Mouse (Mus musculus): ENCODE results near the gene Gm3512. TPM values are rescaled to one million over a fixed set of nuclear protein-coding genes. Genes with fewer than 3 reads are reported as not detected.
"Not testable (repeated sequence)": the region's sequence is repeated elsewhere in the genome, so short reads cannot be mapped to it uniquely, and the experiment has no call there.

The Gm3512 gene
- polyA plus RNA-seq (2014; fragmentation: Nextera tagmentation; extraction: Ambion mirVana): 5.2 and 5.6 TPM in 2 replicates

- H3K4me2 ChIP-seq (ENCODE audit: low read depth, low read length); H3K4me3 ChIP-seq (ENCODE audit: low read depth, low read length); H3K27ac ChIP-seq (replicated peaks; ENCODE audit: low read depth, low read length); H3K9me3 ChIP-seq (replicated peaks; ENCODE audit: control insufficient read depth, low read length); H3K36me3 ChIP-seq (replicated peaks; ENCODE audit: control insufficient read depth, insufficient read depth, low read depth, low read length); H3K9ac ChIP-seq (replicated peaks; ENCODE audit: low read length); ATAC-seq (replicated peaks; ENCODE audit: insufficient number of reproducible peaks, low FRiP score, low TSS enrichment, low read depth); DNase-seq (ENCODE audit: low spot score); H3K4me1 ChIP-seq (ENCODE audit: control insufficient read depth, insufficient read depth, low read length); H3K27me3 ChIP-seq (ENCODE audit: control insufficient read depth, insufficient read depth, low read length): not testable (repeated sequence)
- no CpG with 5 or more reads among the region's 37 CpGs for WGBS
Measured at GRCm38 (mm10) chr14:7174483-7174971, at the start of gene Gm3512. Gm3512 (minus strand) TSS chr14:7174533.

GRCm38 (mm10) chr14:7200070-7200469 is 25.7 kb upstream of the Gm3512 start:
- not testable (repeated sequence) for ATAC-seq (replicated peaks; ENCODE audit: insufficient number of reproducible peaks, low FRiP score, low TSS enrichment, low read depth); H3K36me3 ChIP-seq (replicated peaks; ENCODE audit: control insufficient read depth, insufficient read depth, low read depth, low read length)

GRCm38 (mm10) chr14:7194440-7194839 is 20.1 kb upstream of the Gm3512 start, which contains the start of gene Gm16434:
Gm16434 (minus strand) TSS chr14:7194540.
- not testable (repeated sequence) for DNase-seq (ENCODE audit: low spot score); H3K9me3 ChIP-seq (replicated peaks; ENCODE audit: control insufficient read depth, low read length); H3K9ac ChIP-seq (replicated peaks; ENCODE audit: low read length); H3K36me3 ChIP-seq (replicated peaks; ENCODE audit: control insufficient read depth, insufficient read depth, low read depth, low read length); H3K27me3 ChIP-seq (ENCODE audit: control insufficient read depth, insufficient read depth, low read length); ATAC-seq (replicated peaks; ENCODE audit: insufficient number of reproducible peaks, low FRiP score, low TSS enrichment, low read depth); H3K27ac ChIP-seq (replicated peaks; ENCODE audit: low read depth, low read length); H3K4me3 ChIP-seq (ENCODE audit: low read depth, low read length); H3K4me2 ChIP-seq (ENCODE audit: low read depth, low read length); H3K4me1 ChIP-seq (ENCODE audit: control insufficient read depth, insufficient read depth, low read length)
- WGBS: no CpG with 5 or more reads among the region's 2 CpGs

More at GRCm38 (mm10) chr14:7200070-7200469, 25.7 kb upstream of the Gm3512 start:
- H3K4me2 ChIP-seq (ENCODE audit: low read depth, low read length); H3K27ac ChIP-seq (replicated peaks; ENCODE audit: low read depth, low read length); H3K4me1 ChIP-seq (ENCODE audit: control insufficient read depth, insufficient read depth, low read length); H3K4me3 ChIP-seq (ENCODE audit: low read depth, low read length); H3K27me3 ChIP-seq (ENCODE audit: control insufficient read depth, insufficient read depth, low read length); H3K9me3 ChIP-seq (replicated peaks; ENCODE audit: control insufficient read depth, low read length); DNase-seq (ENCODE audit: low spot score); H3K9ac ChIP-seq (replicated peaks; ENCODE audit: low read length): not testable (repeated sequence)
- 82% methylated on average over 2 of the region's 3 CpGs for WGBS

GRCm38 (mm10) chr14:7125312-7125711 is 49.0 kb downstream of the Gm3512 start, which contains the start of gene Gm6676:
Gm6676 (minus strand) TSS chr14:7125412.
- not testable (repeated sequence) for H3K4me1 ChIP-seq (ENCODE audit: control insufficient read depth, insufficient read depth, low read length); H3K36me3 ChIP-seq (replicated peaks; ENCODE audit: control insufficient read depth, insufficient read depth, low read depth, low read length); H3K27me3 ChIP-seq (ENCODE audit: control insufficient read depth, insufficient read depth, low read length); H3K9me3 ChIP-seq (replicated peaks; ENCODE audit: control insufficient read depth, low read length); DNase-seq (ENCODE audit: low spot score); ATAC-seq (replicated peaks; ENCODE audit: insufficient number of reproducible peaks, low FRiP score, low TSS enrichment, low read depth); H3K9ac ChIP-seq (replicated peaks; ENCODE audit: low read length); H3K4me2 ChIP-seq (ENCODE audit: low read depth, low read length); H3K4me3 ChIP-seq (ENCODE audit: low read depth, low read length); H3K27ac ChIP-seq (replicated peaks; ENCODE audit: low read depth, low read length)
- no CpG with 5 or more reads among the region's 2 CpGs for WGBS

- H3K27me3 ChIP-seq (ENCODE audit: control insufficient read depth, insufficient read depth, low read length); H3K9me3 ChIP-seq (replicated peaks; ENCODE audit: control insufficient read depth, low read length); H3K36me3 ChIP-seq (replicated peaks; ENCODE audit: control insufficient read depth, insufficient read depth, low read depth, low read length); ATAC-seq (replicated peaks; ENCODE audit: insufficient number of reproducible peaks, low FRiP score, low TSS enrichment, low read depth); H3K4me1 ChIP-seq (ENCODE audit: control insufficient read depth, insufficient read depth, low read length): not testable (repeated sequence)
- peak overlapping the region; percentile 69 for H3K9ac ChIP-seq (replicated peaks; ENCODE audit: low read length)
- H3K4me3 ChIP-seq (ENCODE audit: low read depth, low read length): peak overlapping the region; percentile 41
- peak overlapping the region; percentile 45 for H3K4me2 ChIP-seq (ENCODE audit: low read depth, low read length)
- peak; percentile 33 for DNase-seq (ENCODE audit: low spot score)
- WGBS: 0% methylated on average over 2 of the region's 54 CpGs
- H3K27ac ChIP-seq (replicated peaks; ENCODE audit: low read depth, low read length): 0 out of 2 replicates have a peak overlapping the region, but pooled peaks have one; percentile 28
Measured at GRCm38 (mm10) chr14:7105124-7105802, 69.1 kb downstream of the Gm3512 start.

Other genes with a start within 250 kb of the Gm3512 start
- gene Gm6356, start 200.7 kb downstream of the Gm3512 start, polyA plus RNA-seq (2014; fragmentation: Nextera tagmentation; extraction: Ambion mirVana): not detected in 2 replicates
- gene Gm10406, start 147.1 kb downstream of the Gm3512 start, polyA plus RNA-seq (2014; fragmentation: Nextera tagmentation; extraction: Ambion mirVana): 1.7 and 2.0 TPM in 2 replicates
- not detected in 2 replicates for gene Gm3685, start 129.6 kb downstream of the Gm3512 start, polyA plus RNA-seq (2014; fragmentation: Nextera tagmentation; extraction: Ambion mirVana)
- gene Gm3696, start 73.9 kb downstream of the Gm3512 start, polyA plus RNA-seq (2014; fragmentation: Nextera tagmentation; extraction: Ambion mirVana): 2.3 and 2.5 TPM in 2 replicates
- gene Gm6676, start 49.1 kb downstream of the Gm3512 start, polyA plus RNA-seq (2014; fragmentation: Nextera tagmentation; extraction: Ambion mirVana): not detected in 2 replicates
- not detected in 2 replicates for gene Gm16434, start 20.0 kb upstream of the Gm3512 start, polyA plus RNA-seq (2014; fragmentation: Nextera tagmentation; extraction: Ambion mirVana)
- not detected in 2 replicates for gene Gm3727, start 90.2 kb upstream of the Gm3512 start, polyA plus RNA-seq (2014; fragmentation: Nextera tagmentation; extraction: Ambion mirVana)
- gene Gm3739, start 140.5 kb upstream of the Gm3512 start, polyA plus RNA-seq (2014; fragmentation: Nextera tagmentation; extraction: Ambion mirVana): 1.1 and 1.5 TPM in 2 replicates
- not detected in 2 replicates for gene Gm5797, start 157.9 kb upstream of the Gm3512 start, polyA plus RNA-seq (2014; fragmentation: Nextera tagmentation; extraction: Ambion mirVana)
- gene Gm8374, start 190.6 kb upstream of the Gm3512 start, polyA plus RNA-seq (2014; fragmentation: Nextera tagmentation; extraction: Ambion mirVana): not detected in 2 replicates